Mouse (Mus musculus) olfactory bulb, adult 2 months (tissue): Measurements from ENCODE around the gene Celsr2.

Experiments used
- CTCF ChIP-seq: fragments of 200-500 bp; IDR thresholded peaks from 2 replicates; pipeline ENCODE4 v1.5.1; 2012; ENCODE audit warnings: low read depth, mild to moderate bottlenecking, low read length, moderate library complexity; ENCODE audit not compliant: insufficient read depth
- POLR2A ChIP-seq: fragments of 200-500 bp; IDR thresholded peaks from 2 replicates; pipeline ENCODE4 v1.6.1; 2012; ENCODE audit warnings: mild to moderate bottlenecking, low read depth, low read length, moderate library complexity; ENCODE audit not compliant: insufficient read depth

GRCm38 (mm10) chr3:108372274-108372673 is 43.1 kb downstream of the Celsr2 start:
- TF ChIP-seq CTCF: no peak
- no peak for TF ChIP-seq POLR2A
